Mouse (Mus musculus) stomach, postnatal 0 days (tissue): Measurements from ENCODE around the gene Klhl22.

Experiments
- CTCF ChIP-seq: IDR thresholded peaks from 2 replicates; pipeline ENCODE4 v1.5.1; 2016; ENCODE audit warnings: antibody characterized with exemption, low read depth, mild to moderate bottlenecking, moderate library complexity
- EP300 ChIP-seq: optimal IDR thresholded peaks from 2 replicates; pipeline ENCODE3; 2016; ENCODE audit warnings: antibody characterized with exemption

- peak; percentile 62 for TF ChIP-seq CTCF
- TF ChIP-seq EP300, result no peak
Measured at GRCm38 (mm10) chr16:17729974-17730373, 29.4 kb upstream of the Klhl22 start.
